Mouse (Mus musculus) testis, adult 2 months (tissue): ENCODE data around the gene Rgs12. TPM values are rescaled to one million over a fixed set of nuclear protein-coding genes. Genes with fewer than 3 reads are reported as not detected.

Experiments
- H3K27ac ChIP-seq: fragments of 200-500 bp; 2 replicates; pipeline ENCODE4 v1.5.1; 2012; ENCODE audit warnings: low read depth, low read length; ENCODE audit not compliant: control insufficient read depth, insufficient read depth
- H3K27me3 ChIP-seq: fragments of 200-500 bp; 2 replicates; pipeline ENCODE4 v1.6.1; 2012; ENCODE audit warnings: mild to moderate bottlenecking, low read length, moderate library complexity; ENCODE audit not compliant: control insufficient read depth, insufficient read depth
- H3K36me3 ChIP-seq: fragments of 200-500 bp; 2 replicates; pipeline ENCODE4 v1.6.1; 2012; ENCODE audit warnings: mild to moderate bottlenecking, low read length; ENCODE audit not compliant: control insufficient read depth, insufficient read depth
- H3K4me1 ChIP-seq: fragments of 200-500 bp; 2 replicates; pipeline ENCODE4 v1.6.1; 2012; ENCODE audit warnings: low read length; ENCODE audit not compliant: control insufficient read depth, insufficient read depth
- H3K4me3 ChIP-seq: fragments of 200-500 bp; 2 replicates; pipeline ENCODE4 v1.5.1; 2012; ENCODE audit warnings: low read depth, mild to moderate bottlenecking, low read length, moderate library complexity, mixed read lengths; ENCODE audit not compliant: control insufficient read depth
- CTCF ChIP-seq: fragments of 200-500 bp; IDR thresholded peaks from 2 replicates; pipeline ENCODE4 v1.5.1; 2012; ENCODE audit warnings: low read depth, mild to moderate bottlenecking, inconsistent platforms, low read length, moderate library complexity; ENCODE audit not compliant: control insufficient read depth, insufficient read depth, insufficient replicate concordance
- POLR2A ChIP-seq: fragments of 200-500 bp; IDR thresholded peaks from 2 replicates; pipeline ENCODE4 v1.6.1; 2012; ENCODE audit warnings: low read depth, mild to moderate bottlenecking, inconsistent platforms, low read length, moderate library complexity; ENCODE audit not compliant: control insufficient read depth
- polyA plus RNA-seq: library from polyadenylated mRNA; depleted of rRNA; stranded (reverse); fragments of >200 nt; gene quantifications from 2 replicates; pipeline ENCODE4 v1.2.3, GENCODE M21; 2012

The Rgs12 gene
- polyA plus RNA-seq, 1 experiment, result 35.2 TPM

DNA sequence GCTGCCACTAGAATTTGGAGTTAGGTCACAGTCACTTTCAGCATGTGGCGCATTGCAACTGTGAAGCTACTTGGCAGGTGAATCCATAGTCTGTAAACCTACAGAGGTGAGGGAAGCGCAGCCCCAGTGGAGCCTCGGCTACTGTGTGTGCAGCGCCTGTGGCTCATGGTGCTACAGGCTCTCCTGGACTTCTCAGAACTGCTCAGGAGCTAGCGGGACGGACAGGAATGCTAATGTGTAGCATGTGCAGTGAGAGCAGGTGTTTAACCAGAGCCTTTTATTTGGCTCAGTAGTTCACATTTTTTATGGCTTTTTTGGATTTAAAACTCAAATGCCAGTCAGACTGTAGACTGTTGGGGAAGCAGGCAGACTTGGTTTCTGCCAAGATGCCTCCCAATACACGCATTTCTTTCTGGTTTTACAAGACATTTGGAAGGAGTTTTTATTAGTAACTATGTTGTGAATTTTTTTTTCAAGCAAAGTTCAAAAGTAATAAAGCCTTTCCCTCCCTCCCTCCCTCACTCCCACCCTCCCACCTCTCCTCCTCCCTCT, 54.4 kb downstream of the Rgs12 start:
- no peak overlapping the region for H3K4me3 ChIP-seq
- no peaks in the 10 kb centered on the region for H3K27me3 ChIP-seq
- no peak overlapping the region for H3K27ac ChIP-seq
- no peak for TF ChIP-seq POLR2A
- TF ChIP-seq CTCF, result no peak
- no peaks in the 10 kb centered on the region for H3K36me3 ChIP-seq
- no peaks in the 10 kb centered on the region for H3K4me1 ChIP-seq

DNA sequence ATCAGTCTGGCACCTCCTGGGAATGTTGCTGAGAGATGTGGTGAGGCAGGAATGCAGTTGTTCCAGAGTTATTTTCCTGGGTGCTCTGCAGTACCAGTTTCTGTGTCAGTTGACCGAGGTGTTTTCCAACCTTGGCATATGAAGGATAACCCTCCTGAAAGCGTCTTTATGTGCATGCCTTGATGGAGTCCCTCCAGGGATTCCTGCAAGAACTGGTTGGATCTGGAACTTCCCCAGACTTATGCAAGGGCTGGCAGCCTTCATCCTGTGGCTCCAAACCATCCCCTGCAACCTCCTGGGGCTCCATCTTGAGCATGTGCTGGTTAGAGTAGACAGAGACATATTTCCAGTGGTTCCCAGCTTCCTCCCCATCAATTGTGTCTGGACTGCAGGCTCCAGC, 55.5 kb downstream of the Rgs12 start:
- Histone ChIP-seq H3K36me3 (no peaks in the 10 kb centered on the region), H3K27me3 (no peaks in the 10 kb centered on the region), H3K27ac (no peak overlapping the region), H3K4me1 (no peaks in the 10 kb centered on the region), H3K4me3 (no peak overlapping the region)
- TF ChIP-seq CTCF (no peak), POLR2A (no peak)

- Histone ChIP-seq H3K4me3 (no peak overlapping the region), H3K27ac (no peak overlapping the region), H3K27me3 (no peaks in the 10 kb centered on the region), H3K36me3 (no peaks in the 10 kb centered on the region), H3K4me1 (no peaks in the 10 kb centered on the region)
- no peak for TF ChIP-seq POLR2A
- TF ChIP-seq CTCF, result no peak
Observed at GRCm38 (mm10) chr5:35005659-35006058, 56.4 kb downstream of the Rgs12 start.

DNA sequence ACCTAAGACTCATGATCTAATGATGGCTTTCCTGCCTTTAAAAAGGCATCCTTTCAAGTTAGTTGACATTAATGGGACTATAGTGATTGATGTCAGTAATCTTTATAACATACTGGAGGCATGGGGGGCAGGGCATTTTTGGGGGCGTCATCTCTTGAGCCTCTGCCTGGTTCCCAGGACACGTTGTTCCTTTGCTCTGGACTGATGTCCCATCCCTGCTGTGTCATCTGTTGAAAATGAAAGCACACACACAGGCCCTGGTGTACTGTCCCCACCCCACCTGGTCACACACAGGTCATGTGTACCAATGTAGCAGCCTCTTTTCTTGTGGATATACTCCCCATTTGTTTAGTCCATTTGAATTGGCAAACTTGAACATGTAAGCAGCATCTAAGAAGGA, 57.4 kb downstream of the Rgs12 start:
- TF ChIP-seq POLR2A, result no peak
- no peak for TF ChIP-seq CTCF
- no peaks in the 10 kb centered on the region for H3K4me1 ChIP-seq
- H3K36me3 ChIP-seq, result no peaks in the 10 kb centered on the region

GRCm38 (mm10) chr5:35009163-35009562, 59.9 kb downstream of the Rgs12 start:
- Histone ChIP-seq H3K4me3 (no peak overlapping the region), H3K4me1 (no peaks in the 10 kb centered on the region), H3K36me3 (no peaks in the 10 kb centered on the region), H3K27ac (no peak overlapping the region), H3K27me3 (no peaks in the 10 kb centered on the region)
- TF ChIP-seq POLR2A, result no peak
- TF ChIP-seq CTCF, result no peak

More for the DNA sequence above, 57.4 kb downstream of the Rgs12 start:
- Histone ChIP-seq H3K4me3 (no peak overlapping the region), H3K27ac (no peak overlapping the region), H3K27me3 (no peaks in the 10 kb centered on the region)

- Histone ChIP-seq H3K36me3 (no peaks in the 10 kb centered on the region), H3K4me3 (no peak overlapping the region), H3K27ac (no peak overlapping the region), H3K4me1 (no peaks in the 10 kb centered on the region), H3K27me3 (no peaks in the 10 kb centered on the region)
- no peak for TF ChIP-seq CTCF
- no peak for TF ChIP-seq POLR2A
Observed at GRCm38 (mm10) chr5:35010656-35011055, 61.4 kb downstream of the Rgs12 start.

DNA sequence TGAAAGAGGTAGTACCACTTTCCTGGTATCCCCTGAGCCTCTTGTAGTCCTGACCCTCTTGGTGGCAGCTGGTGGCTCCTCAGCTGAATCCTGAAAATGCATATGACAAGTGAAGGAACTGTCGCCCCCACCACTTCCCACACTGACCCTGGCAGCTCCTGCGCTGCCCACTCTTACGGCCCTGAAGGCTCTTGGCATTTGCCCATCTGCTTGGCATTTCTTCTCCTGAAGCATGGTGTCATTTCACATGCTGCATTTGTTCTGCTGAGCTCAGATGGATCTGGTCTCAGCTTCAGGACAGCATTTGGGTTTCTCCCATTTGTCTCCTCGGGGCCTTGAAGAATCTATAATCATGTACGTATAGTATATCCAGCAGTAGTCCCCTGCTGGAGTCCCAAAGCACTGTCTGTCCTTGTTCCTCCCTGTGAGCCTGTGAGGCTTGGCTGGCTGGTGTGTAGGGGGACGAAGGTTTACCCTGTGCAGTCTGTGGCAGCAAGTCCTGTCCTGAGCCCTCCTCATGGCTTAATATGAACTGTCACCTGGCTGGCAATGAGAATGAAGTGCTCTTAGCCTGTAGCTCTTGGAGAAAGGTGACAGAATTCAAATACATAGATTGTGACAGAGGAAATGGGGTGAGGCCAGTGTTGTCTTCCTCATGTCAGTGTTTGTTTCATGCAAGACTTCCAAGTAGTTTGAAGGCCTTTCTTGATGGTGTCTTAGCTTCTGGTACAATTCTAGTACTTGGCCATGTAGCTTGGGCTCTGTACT, 62.1 kb downstream of the Rgs12 start:
- no peaks in the 10 kb centered on the region for H3K36me3 ChIP-seq
- no peak overlapping the region for H3K4me3 ChIP-seq
- TF ChIP-seq CTCF, result no peak
- TF ChIP-seq POLR2A, result no peak
- no peaks in the 10 kb centered on the region for H3K27me3 ChIP-seq
- no peaks in the 10 kb centered on the region for H3K4me1 ChIP-seq
- no peak overlapping the region for H3K27ac ChIP-seq
